Mouse (Mus musculus) myocyte (in vitro differentiated cells): Measurements from ENCODE around the gene Bcl7b. TPM values are rescaled to one million over a fixed set of nuclear protein-coding genes. Genes with fewer than 3 reads are reported as not detected.
"Not testable (repeated sequence)": the region's sequence is repeated elsewhere in the genome, so short reads cannot be mapped to it uniquely, and the experiment has no call there.

ENCODE experiments used
- H3K27me3 ChIP-seq: one replicate; pipeline ENCODE4 v1.6.1; 2011; ENCODE audit not compliant: control insufficient read depth, insufficient read depth, insufficient read length
- H3K36me3 ChIP-seq: one replicate; pipeline ENCODE4 v1.6.1; 2011; ENCODE audit not compliant: control insufficient read depth, insufficient read depth
- H3K4me2 ChIP-seq: one replicate; pipeline ENCODE4 v1.6.1; 2011; ENCODE audit warnings: low read depth, control low read depth
- H3K4me3 ChIP-seq: one replicate; pipeline ENCODE4 v1.5.1; 2011; ENCODE audit warnings: mild to moderate bottlenecking, control low read depth, moderate library complexity
- H3K79me2 ChIP-seq: one replicate; pipeline ENCODE4 v1.6.1; 2011; ENCODE audit not compliant: control insufficient read depth, insufficient read depth
- H3ac ChIP-seq: one replicate; pipeline ENCODE4 v1.6.1; 2011; ENCODE audit not compliant: control insufficient read depth, insufficient read length
- CEBPB ChIP-seq: IDR thresholded peaks from 2 replicates; pipeline ENCODE4 v1.6.1; 2011; ENCODE audit warnings: mild to moderate bottlenecking, moderate library complexity; ENCODE audit not compliant: poor library complexity, insufficient read depth, severe bottlenecking
- E2F4 ChIP-seq: IDR thresholded peaks from one replicate; pipeline ENCODE4 v1.6.1; 2011; ENCODE audit warnings: mild to moderate bottlenecking, control low read depth, moderate library complexity; ENCODE audit not compliant: insufficient read depth
- MAX ChIP-seq: IDR thresholded peaks from one replicate; pipeline ENCODE4 v1.6.1; 2011; ENCODE audit warnings: low read depth, mild to moderate bottlenecking, control low read depth
- MYOD1 ChIP-seq, 3 experiments: IDR thresholded peaks; one replicate each; pipeline ENCODE4 v1.6.1; 2011; ENCODE audit warnings: control low read depth in 2 of 3, low read depth in 2 of 3, mild to moderate bottlenecking in 2 of 3, moderate library complexity in 1 of 3; ENCODE audit not compliant: insufficient read length in 2 of 3, control insufficient read depth in 1 of 3
- MYOG ChIP-seq, 3 experiments: IDR thresholded peaks; one replicate each; pipeline ENCODE4 v1.6.1; 2011; ENCODE audit warnings: control low read depth in 2 of 3, low read depth in 2 of 3, mild to moderate bottlenecking in 2 of 3; ENCODE audit not compliant: insufficient read length in 2 of 3, control insufficient read depth in 1 of 3, insufficient read depth in 1 of 3
- POLR2A ChIP-seq: IDR thresholded peaks from one replicate; pipeline ENCODE4 v1.6.1; 2011; ENCODE audit warnings: low read depth, mild to moderate bottlenecking, control low read depth, moderate library complexity; ENCODE audit not compliant: insufficient read length
- POLR2AphosphoS2 ChIP-seq: IDR thresholded peaks from one replicate; pipeline ENCODE4 v1.6.1; 2011; ENCODE audit warnings: low read depth, control low read depth; ENCODE audit not compliant: insufficient read length
- REST ChIP-seq: IDR thresholded peaks from one replicate; pipeline ENCODE4 v1.6.1; 2011; ENCODE audit warnings: mild to moderate bottlenecking, control low read depth, moderate library complexity; ENCODE audit not compliant: insufficient read depth, insufficient read length
- SRF ChIP-seq: IDR thresholded peaks from one replicate; pipeline ENCODE4 v1.6.1; 2011; ENCODE audit warnings: low read depth; ENCODE audit not compliant: control insufficient read depth, insufficient read length
- TCF12 ChIP-seq: IDR thresholded peaks from one replicate; pipeline ENCODE4 v1.6.1; 2011; ENCODE audit warnings: mild to moderate bottlenecking, control low read depth; ENCODE audit not compliant: poor library complexity, insufficient read depth, severe bottlenecking
- TCF3 ChIP-seq: IDR thresholded peaks from one replicate; pipeline ENCODE4 v1.6.1; 2011; ENCODE audit warnings: low read depth, control low read depth; ENCODE audit not compliant: insufficient read length
- USF1 ChIP-seq: IDR thresholded peaks from one replicate; pipeline ENCODE4 v1.6.1; 2011; ENCODE audit warnings: low read depth, mild to moderate bottlenecking, control low read depth, moderate library complexity
- polyA plus RNA-seq: library from polyadenylated mRNA; unstranded; fragments of >200 nt; fragmentation: generic; extraction: Trizol; gene quantifications from one replicate; pipeline ENCODE4 v1.2.1, GENCODE M21; 2012; ENCODE audit warnings: missing spikeins

Bcl7b gene
- polyA plus RNA-seq, 1 experiment = 37.3 TPM

DNA sequence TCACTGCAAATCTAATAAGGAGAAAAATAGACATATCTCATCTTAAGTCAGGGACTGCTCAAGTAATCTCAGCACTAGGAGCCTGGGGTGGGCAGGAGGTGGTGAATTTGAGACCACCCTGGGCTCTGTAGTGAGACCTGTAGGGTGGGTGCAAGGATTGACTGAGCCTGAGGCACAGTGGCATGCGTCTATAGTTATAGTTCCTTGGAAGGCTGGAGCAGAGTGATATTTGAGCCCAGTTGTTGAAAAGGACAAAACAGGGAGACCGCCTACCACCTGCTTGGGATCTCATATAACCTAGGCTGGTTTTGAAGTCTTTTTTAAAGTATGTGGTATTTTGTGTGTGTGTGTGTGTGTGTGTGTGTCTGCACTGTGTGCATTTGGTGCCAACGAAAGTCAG is 56.1 kb downstream of the Bcl7b start:
- H3K4me2 ChIP-seq = no peak overlapping the region
- no peak overlapping the region for H3ac ChIP-seq
- H3K36me3 ChIP-seq = peaks cover 82% of the 10 kb centered on the region
- no peaks in the 10 kb centered on the region for H3K27me3 ChIP-seq
- H3K4me3 ChIP-seq = no peak overlapping the region
- H3K79me2 ChIP-seq = no peaks in the 10 kb centered on the region
- TF ChIP-seq CEBPB (no peak), TCF12 (no peak), USF1 (no peak), MAX (no peak), SRF (no peak), MYOG (IDR thresholded peaks at IDR 0.05; ENCODE audit: control insufficient read depth in 1 of 3, insufficient read depth in 1 of 3, insufficient read length in 2 of 3, low read depth in 2 of 3) (no peak), TCF3 (no peak), REST (no peak), POLR2A (no peak), E2F4 (no peak), POLR2AphosphoS2 (no peak), MYOD1 (IDR thresholded peaks at IDR 0.05; ENCODE audit: control insufficient read depth in 1 of 3, insufficient read length in 2 of 3, low read depth in 2 of 3) (no peak)

DNA sequence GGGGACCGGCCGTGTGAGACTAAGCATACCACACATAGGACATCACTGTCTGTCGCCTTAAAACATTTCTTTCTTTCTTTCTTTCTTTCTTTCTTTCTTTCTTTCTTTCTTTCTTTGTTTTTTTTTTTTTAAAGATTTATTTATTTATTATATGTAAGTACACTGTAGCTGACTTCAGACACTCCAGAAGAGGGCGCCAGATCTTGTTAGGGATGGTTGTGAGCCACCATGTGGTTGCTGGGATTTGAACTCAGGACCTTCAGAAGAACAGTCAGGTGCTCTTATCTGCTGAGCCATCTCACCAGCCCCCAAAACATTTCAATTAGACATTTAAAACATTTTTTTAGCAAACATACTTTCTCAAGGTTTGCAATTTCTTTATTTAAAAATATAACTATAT is 57.8 kb downstream of the Bcl7b start:
- H3K36me3 ChIP-seq = peaks cover 81% of the 10 kb centered on the region
- H3ac ChIP-seq, H3K4me2 ChIP-seq, H3K27me3 ChIP-seq, H3K79me2 ChIP-seq, H3K4me3 ChIP-seq: not testable (repeated sequence)

DNA sequence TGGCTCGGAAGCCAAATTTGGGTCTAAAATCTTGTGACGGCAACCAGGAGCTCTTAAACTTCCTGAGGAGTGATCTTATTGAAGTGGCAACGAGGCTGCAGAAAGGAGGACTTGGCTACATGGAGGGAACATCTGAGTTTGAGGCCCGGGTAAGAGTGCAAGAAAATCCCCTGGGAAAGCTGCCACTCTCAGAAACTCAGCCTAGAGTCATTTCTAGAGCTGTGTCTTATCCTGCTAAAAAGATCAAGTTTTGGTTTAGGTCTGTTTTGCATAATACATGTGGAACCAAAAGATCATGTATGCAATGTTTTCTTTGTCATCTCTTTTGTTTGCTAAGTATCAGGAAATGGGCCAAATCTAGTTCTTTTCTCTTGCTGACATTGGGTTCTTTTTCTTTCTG is 62.1 kb downstream of the Bcl7b start:
- no peak overlapping the region for H3K4me2 ChIP-seq
- TF ChIP-seq MYOD1 (IDR thresholded peaks at IDR 0.05; ENCODE audit: control insufficient read depth in 1 of 3, insufficient read length in 2 of 3, low read depth in 2 of 3) = no peak
- TF ChIP-seq SRF = no peak
- TF ChIP-seq MAX = no peak
- no peak for TF ChIP-seq USF1
- no peak overlapping the region for H3ac ChIP-seq
- H3K79me2 ChIP-seq = no peaks in the 10 kb centered on the region
- H3K27me3 ChIP-seq = no peaks in the 10 kb centered on the region
- no peak overlapping the region for H3K4me3 ChIP-seq
- H3K36me3 ChIP-seq = peaks cover 69% of the 10 kb centered on the region

Other genes starting within 250 kb of the Bcl7b start
- 9.1 TPM for gene Mettl27, start 235.9 kb upstream of the Bcl7b start, polyA plus RNA-seq
- gene Cldn4, start 221.3 kb upstream of the Bcl7b start, polyA plus RNA-seq = not detected
- not detected for gene Cldn3, start 182.1 kb upstream of the Bcl7b start, polyA plus RNA-seq
- 33.0 TPM for gene Abhd11, start 159.1 kb upstream of the Bcl7b start, polyA plus RNA-seq
- gene Stx1a, start 144.8 kb upstream of the Bcl7b start, polyA plus RNA-seq = 4.4 TPM
- 31.6 TPM for gene Dnajc30, start 104.1 kb upstream of the Bcl7b start, polyA plus RNA-seq
- 51.8 TPM for gene Bud23, start 103.3 kb upstream of the Bcl7b start, polyA plus RNA-seq
- 3.3 TPM for gene Vps37d, start 90.0 kb upstream of the Bcl7b start, polyA plus RNA-seq
- gene Mlxipl, start 78.4 kb upstream of the Bcl7b start, polyA plus RNA-seq = not detected
- 17.1 TPM for gene Tbl2, start 18.6 kb upstream of the Bcl7b start, polyA plus RNA-seq
- 22.1 TPM for gene Baz1b, start 19.0 kb downstream of the Bcl7b start, polyA plus RNA-seq
- 6.5 TPM for gene Fzd9, start 82.9 kb downstream of the Bcl7b start, polyA plus RNA-seq
- gene Fkbp6, start 181.8 kb downstream of the Bcl7b start, polyA plus RNA-seq = not detected
- gene Trim50, start 185.0 kb downstream of the Bcl7b start, polyA plus RNA-seq = not detected
- 22.7 TPM for gene Nsun5, start 201.7 kb downstream of the Bcl7b start, polyA plus RNA-seq
- 14.0 TPM for gene Pom121, start 226.3 kb downstream of the Bcl7b start, polyA plus RNA-seq